In the genomic region with DNA sequence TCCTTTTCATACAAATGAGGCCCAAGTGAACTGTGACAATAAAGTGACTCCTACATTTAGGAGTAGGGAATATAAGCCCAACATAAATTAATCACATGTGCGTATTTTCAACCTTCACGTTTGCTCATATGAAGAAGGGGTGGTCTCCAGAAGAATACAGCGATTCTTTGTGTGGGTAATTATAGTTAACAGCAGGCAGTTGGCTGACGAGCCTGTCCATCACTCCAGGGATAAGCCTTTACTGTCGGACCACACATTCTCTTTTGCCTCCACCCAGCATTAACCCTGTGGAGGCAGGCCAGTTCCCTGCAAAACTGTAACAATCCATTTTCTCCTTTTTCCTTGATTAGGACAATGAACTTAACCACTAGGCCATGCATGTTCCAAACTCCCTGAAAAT, we compare ENCODE assay signal across 19 mouse cellular contexts.
DNase-seq lines count a peak whose midpoint lies in the region; ATAC-seq and TF ChIP-seq lines count a peak whose summit lies in the region.
"Had no signal": no experiment of that assay in that cellular context is flagged by ENCODE, and none has a peak within 500 bp of the region (broad histone marks: within the 10 kb centered on the region; RNA-seq: fewer than 3 reads in every experiment).

No protein-coding gene starts in this region.

- peak; percentile 26 for DNase-seq in left cerebral cortex, postnatal 4 days
- no peak for DNase-seq in left cerebral cortex, adult 2 months (ENCODE audit: extremely low spot score in 1 of 2, low spot score in 2 of 2)
- peak; percentile 53 for DNase-seq in brain, embryonic 14.5 days (ENCODE audit: low read depth)
- peak; percentile 67 for DNase-seq in retina, postnatal 1 day
- DNase-seq in kidney, postnatal 36 days = no peak
- DNase-seq: adrenal gland, postnatal 10 days; cerebellum, adult 11-12 months; cerebellum, adult 9-10 months; cerebellum, postnatal 25 days; forebrain, postnatal 0 days; gastrocnemius, postnatal 14 days; heart, adult 2 months; heart, postnatal 14 days had no signal

- intact Hi-C loops in left cerebral cortex, postnatal 4 days (cut with DNase I) = no loop called here
- intact Hi-C loops in left cerebral cortex, adult 2 months (cut with DNase I) = no loop called here

- no peaks in the 10 kb centered on the region for H3K36me3 ChIP-seq in forebrain, embryonic 13.5 days (ENCODE audit: poor library complexity, severe bottlenecking)
- H3K36me3 ChIP-seq in forebrain, embryonic 15.5 days = no peaks in the 10 kb centered on the region
- H3K36me3 ChIP-seq: embryonic facial prominence, embryonic 10.5 days; heart, embryonic 15.5 days; hindbrain, embryonic 15.5 days had no signal

- H3K4me3 ChIP-seq in forebrain, embryonic 13.5 days = no peak overlapping the region
- H3K4me3 ChIP-seq in forebrain, embryonic 15.5 days = no peak overlapping the region
- H3K4me3 ChIP-seq in left cerebral cortex, adult 2 months = no peak overlapping the region
- H3K4me3 ChIP-seq: embryonic facial prominence, embryonic 10.5 days; heart, adult 2 months; heart, embryonic 15.5 days; hindbrain, embryonic 15.5 days had no signal

- H3K4me2 ChIP-seq in forebrain, embryonic 13.5 days = no peak overlapping the region
- H3K4me2 ChIP-seq in forebrain, embryonic 15.5 days (replicated peaks) = no peak overlapping the region
- H3K4me2 ChIP-seq: heart, embryonic 11.5 days; heart, embryonic 15.5 days; hindbrain, embryonic 15.5 days had no signal

- no peaks in the 10 kb centered on the region for H3K9me3 ChIP-seq in forebrain, embryonic 13.5 days (replicated peaks)
- H3K9me3 ChIP-seq in forebrain, embryonic 15.5 days = no peaks in the 10 kb centered on the region
- H3K9me3 ChIP-seq: embryonic facial prominence, embryonic 10.5 days; heart, embryonic 15.5 days; hindbrain, embryonic 15.5 days had no signal

- ATAC-seq in forebrain, embryonic 13.5 days = peak; percentile 41; the same call in 1 of the 2 replicates
- ATAC-seq in forebrain, embryonic 15.5 days (replicated peaks) = no peak
- ATAC-seq: forebrain, postnatal 0 days had no signal

- 23% methylated on average over 5 of the region's 5 CpGs for WGBS in forebrain, embryonic 13.5 days
- WGBS in forebrain, embryonic 15.5 days = 20% methylated on average over 5 of the region's 5 CpGs

- H3K27ac ChIP-seq in forebrain, embryonic 13.5 days = no peak overlapping the region
- H3K27ac ChIP-seq in forebrain, embryonic 15.5 days (replicated peaks) = no peak overlapping the region
- H3K27ac ChIP-seq in left cerebral cortex, adult 2 months = no peak overlapping the region
- H3K27ac ChIP-seq: heart, adult 2 months; heart, embryonic 15.5 days; hindbrain, embryonic 15.5 days had no signal

- H3K9ac ChIP-seq in forebrain, embryonic 13.5 days = no peak overlapping the region
- H3K9ac ChIP-seq in forebrain, embryonic 15.5 days (replicated peaks) = no peak overlapping the region
- H3K9ac ChIP-seq: forebrain, postnatal 0 days; heart, embryonic 15.5 days; hindbrain, embryonic 15.5 days had no signal

- TF ChIP-seq POLR2A in brain, embryonic 14.5 days (IDR thresholded peaks at IDR 0.05; ENCODE audit: borderline replicate concordance, extremely low read depth, insufficient read depth, insufficient read length, poor library complexity, severe bottlenecking) = no peak

- TF ChIP-seq CTCF in left cerebral cortex, adult 2 months (IDR thresholded peaks at IDR 0.05) = no peak
- no peak for TF ChIP-seq CTCF in brain, embryonic 14.5 days (IDR thresholded peaks at IDR 0.05; ENCODE audit: borderline replicate concordance, extremely low read depth, insufficient read depth, insufficient read length)

- H3K4me1 ChIP-seq in forebrain, embryonic 13.5 days = 0 out of 2 replicates have a peak, but pooled peaks cover 12% of the 10 kb centered on the region
- H3K4me1 ChIP-seq in forebrain, embryonic 15.5 days = no peaks in the 10 kb centered on the region
- H3K4me1 ChIP-seq: heart, embryonic 15.5 days; hindbrain, embryonic 15.5 days had no signal

- no peaks in the 10 kb centered on the region for H3K27me3 ChIP-seq in forebrain, embryonic 13.5 days
- no peaks in the 10 kb centered on the region for H3K27me3 ChIP-seq in forebrain, embryonic 15.5 days
- H3K27me3 ChIP-seq: heart, embryonic 15.5 days; hindbrain, embryonic 15.5 days had no signal

Comparison
In these comparisons a context has a peak if more than half of its experiments do, and no peak if none do; other contexts are left out.
1. DNase-seq: peak in left cerebral cortex, postnatal 4 days (single experiment), brain, embryonic 14.5 days (single experiment) and retina, postnatal 1 day (single experiment); none in left cerebral cortex, adult 2 months (0 of 2) and kidney, postnatal 36 days (0 of 2).